Comparison of ENCODE assay signal across 17 mouse cellular contexts in the genomic region with DNA sequence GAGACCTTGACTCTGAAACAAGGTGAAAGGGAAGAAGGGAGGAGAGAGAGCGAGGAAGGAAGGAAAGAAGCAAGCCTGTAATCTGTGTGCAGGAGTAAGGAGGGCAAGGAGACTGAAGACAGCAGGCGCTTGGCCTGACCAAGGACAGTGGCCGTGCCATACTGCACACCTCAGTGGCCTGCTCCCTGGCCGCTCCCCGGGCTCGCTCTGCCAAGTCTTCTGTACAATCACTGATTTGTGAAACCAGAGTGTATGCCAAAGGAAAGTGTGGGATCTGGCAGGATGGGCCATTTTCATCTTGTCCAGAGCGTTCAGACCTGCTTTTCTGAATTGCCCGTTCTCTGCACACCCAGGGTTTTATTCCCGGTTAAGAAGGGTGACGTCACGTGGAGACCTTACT.
DNase-seq lines count a peak whose midpoint lies in the region; ATAC-seq lines count a peak whose summit lies in the region.
"Had no signal": no experiment of that assay in that cellular context is flagged by ENCODE, and none has a peak within 500 bp of the region (broad histone marks: within the 10 kb centered on the region; RNA-seq: fewer than 3 reads in every experiment).

No protein-coding gene starts in this region.

- peaks cover 11% of the 10 kb centered on the region; the same call in 1 of the 2 replicates for H3K4me1 ChIP-seq in limb, embryonic 13.5 days
- 0 out of 2 replicates have a peak, but pooled peaks cover 3% of the 10 kb centered on the region for H3K4me1 ChIP-seq in limb, embryonic 10.5 days
- no peaks in the 10 kb centered on the region for H3K4me1 ChIP-seq in hindbrain, embryonic 12.5 days
- H3K4me1 ChIP-seq: hindbrain, embryonic 10.5 days had no signal

- DNase-seq in heart, adult 11 months: peak; percentile 95
- no peak for DNase-seq in heart, postnatal 4 days
- no peak for DNase-seq in limb, embryonic 10.5 days (ENCODE audit: low spot score)
- peak; percentile 95 for DNase-seq in cerebellum, adult 11-12 months
- DNase-seq in cerebellum, postnatal 25 days: peak; percentile 90 to 91
- DNase-seq: adrenal gland, adult 8-10 months; embryo, embryonic 11 days; gastrocnemius, postnatal 14 days; thymus, postnatal 25 days had no signal

- ATAC-seq in limb, embryonic 13.5 days (ENCODE audit: low FRiP score, low read depth): no peak
- ATAC-seq in hindbrain, embryonic 12.5 days (ENCODE audit: low FRiP score): no peak
- ATAC-seq: intestine, embryonic 16.5 days had no signal

- H3K4me3 ChIP-seq in limb, embryonic 13.5 days: no peak overlapping the region
- H3K4me3 ChIP-seq in limb, embryonic 10.5 days: no peak overlapping the region
- H3K4me3 ChIP-seq in hindbrain, embryonic 12.5 days: no peak overlapping the region
- H3K4me3 ChIP-seq: heart, embryonic 13.5 days; hindbrain, embryonic 10.5 days; limb, embryonic 12.5 days had no signal

- H3K9ac ChIP-seq in limb, embryonic 13.5 days: 0 out of 2 replicates have a peak overlapping the region, but pooled peaks have one; percentile 8
- H3K9ac ChIP-seq in hindbrain, embryonic 12.5 days: no peak overlapping the region
- H3K9ac ChIP-seq: heart, embryonic 13.5 days; limb, embryonic 12.5 days had no signal

- no peaks in the 10 kb centered on the region for H3K9me3 ChIP-seq in limb, embryonic 13.5 days
- no peaks in the 10 kb centered on the region for H3K9me3 ChIP-seq in limb, embryonic 10.5 days (replicated peaks)
- no peaks in the 10 kb centered on the region for H3K9me3 ChIP-seq in hindbrain, embryonic 12.5 days (replicated peaks)
- H3K9me3 ChIP-seq: heart, embryonic 13.5 days; hindbrain, embryonic 10.5 days; limb, embryonic 12.5 days had no signal

- no peaks in the 10 kb centered on the region for H3K36me3 ChIP-seq in limb, embryonic 13.5 days
- H3K36me3 ChIP-seq in limb, embryonic 10.5 days: no peaks in the 10 kb centered on the region
- H3K36me3 ChIP-seq in hindbrain, embryonic 12.5 days: no peaks in the 10 kb centered on the region
- H3K36me3 ChIP-seq: heart, embryonic 13.5 days; hindbrain, embryonic 10.5 days; limb, embryonic 12.5 days had no signal

- no peaks in the 10 kb centered on the region for H3K27me3 ChIP-seq in limb, embryonic 13.5 days
- H3K27me3 ChIP-seq in limb, embryonic 10.5 days (ENCODE audit: low read depth, poor library complexity, severe bottlenecking): no peaks in the 10 kb centered on the region
- H3K27me3 ChIP-seq in hindbrain, embryonic 12.5 days: no peaks in the 10 kb centered on the region
- H3K27me3 ChIP-seq: CH12.LX; heart, embryonic 13.5 days; limb, embryonic 12.5 days had no signal

- H3K27ac ChIP-seq in limb, embryonic 13.5 days: no peak overlapping the region
- H3K27ac ChIP-seq in limb, embryonic 10.5 days: no peak overlapping the region
- H3K27ac ChIP-seq in hindbrain, embryonic 12.5 days: no peak overlapping the region
- H3K27ac ChIP-seq: heart, embryonic 13.5 days; hindbrain, embryonic 10.5 days; kidney, postnatal 0 days; limb, embryonic 12.5 days had no signal

- WGBS in limb, embryonic 13.5 days: 90% methylated on average over 11 of the region's 11 CpGs
- whole genome bisulfite sequencing in limb, embryonic 10.5 days: 89% methylated on average over 11 of the region's 11 CpGs
- 89% methylated on average over 11 of the region's 11 CpGs for WGBS in hindbrain, embryonic 12.5 days

- no peak overlapping the region for H3K4me2 ChIP-seq in limb, embryonic 13.5 days (replicated peaks)
- no peak overlapping the region for H3K4me2 ChIP-seq in hindbrain, embryonic 12.5 days (replicated peaks)
- H3K4me2 ChIP-seq: heart, embryonic 13.5 days; limb, embryonic 12.5 days had no signal

Comparison
In these comparisons a context has a peak if more than half of its experiments do, and no peak if none do; other contexts are left out.
1. DNase-seq: peak in heart, adult 11 months (single experiment), cerebellum, adult 11-12 months (single experiment) and cerebellum, postnatal 25 days (2 of 2); none in heart, postnatal 4 days (single experiment) and limb, embryonic 10.5 days (single experiment).